Mouse (Mus musculus): ENCODE data around the gene Elovl1. TPM values are rescaled to one million over a fixed set of nuclear protein-coding genes. Genes with fewer than 3 reads are reported as not detected.

The Elovl1 gene
- polyA plus RNA-seq, 1 experiment from 2014 or later: 51.5 TPM

- no peaks in the 10 kb centered on the region for H3K9me3 ChIP-seq (ENCODE audit: low read length)
- H3K4me3 ChIP-seq (ENCODE audit: low read depth, low read length): no peak overlapping the region
- ATAC-seq (no peak), DNase-seq (no peak)
- no peak overlapping the region for H3K9ac ChIP-seq (replicated peaks)
- H3K4me1 ChIP-seq (ENCODE audit: insufficient read depth): peaks cover 46% of the 10 kb centered on the region
- WGBS (ENCODE audit: insufficient replicate concordance): 38% methylated on average over 4 of the region's 4 CpGs
- H3K4me2 ChIP-seq (ENCODE audit: low read depth, low read length): peak overlapping the region; percentile 44
- TF ChIP-seq CTCF (IDR thresholded peaks at IDR 0.05; ENCODE audit: low read depth) (no peak), EP300 (IDR thresholded peaks at IDR 0.05; ENCODE audit: low read depth) (peak; percentile 92)
- peaks cover 18% of the 10 kb centered on the region for H3K36me3 ChIP-seq (replicated peaks; ENCODE audit: insufficient read depth, low read length)
- H3K27ac ChIP-seq (ENCODE audit: low read depth): peak overlapping the region; percentile 73
- H3K27me3 ChIP-seq (ENCODE audit: insufficient read depth, low read length): no peaks in the 10 kb centered on the region
These were observed 3.2 kb upstream of the Elovl1 start for GRCm38 (mm10) chr4:118424541-118425160.

- ATAC-seq (no peak), DNase-seq (no peak)
- no peak for TF ChIP-seq EP300 (IDR thresholded peaks at IDR 0.05; ENCODE audit: low read depth)
- TF ChIP-seq CTCF (IDR thresholded peaks at IDR 0.05; ENCODE audit: low read depth): no peak
- Histone ChIP-seq H3K4me2 (ENCODE audit: low read depth, low read length) (no peak overlapping the region), H3K27ac (ENCODE audit: low read depth) (peak overlapping the region; percentile 73), H3K27me3 (ENCODE audit: insufficient read depth, low read length) (no peaks in the 10 kb centered on the region), H3K4me1 (ENCODE audit: insufficient read depth) (peaks cover 53% of the 10 kb centered on the region), H3K9ac (replicated peaks) (no peak overlapping the region), H3K36me3 (replicated peaks; ENCODE audit: insufficient read depth, low read length) (peaks cover 22% of the 10 kb centered on the region), H3K4me3 (ENCODE audit: low read depth, low read length) (no peak overlapping the region), H3K9me3 (ENCODE audit: low read length) (no peaks in the 10 kb centered on the region)
- 97% methylated on average over 1 of the region's 1 CpGs for WGBS (ENCODE audit: insufficient replicate concordance)
These were observed 2.5 kb upstream of the Elovl1 start for GRCm38 (mm10) chr4:118425374-118425773.

GRCm38 (mm10) chr4:118427415-118427767 is 502 bp upstream of the Elovl1 start:
- no peaks in the 10 kb centered on the region for H3K27me3 ChIP-seq (ENCODE audit: insufficient read depth, low read length)
- ATAC-seq: peak; percentile 8; the same call in 1 of the 2 replicates
- H3K4me1 ChIP-seq (ENCODE audit: insufficient read depth): peaks cover 61% of the 10 kb centered on the region
- no peak for TF ChIP-seq CTCF (IDR thresholded peaks at IDR 0.05; ENCODE audit: low read depth)
- no peak for TF ChIP-seq EP300 (IDR thresholded peaks at IDR 0.05; ENCODE audit: low read depth)
- H3K4me3 ChIP-seq (ENCODE audit: low read depth, low read length): peak overlapping the region; percentile 85
- peak overlapping the region; percentile 98 for H3K4me2 ChIP-seq (ENCODE audit: low read depth, low read length)
- H3K9me3 ChIP-seq (ENCODE audit: low read length): no peaks in the 10 kb centered on the region
- H3K9ac ChIP-seq (replicated peaks): peak overlapping the region; percentile 90
- no peak for DNase-seq
- H3K36me3 ChIP-seq (replicated peaks; ENCODE audit: insufficient read depth, low read length): peaks cover 28% of the 10 kb centered on the region
- WGBS (ENCODE audit: insufficient replicate concordance): 7% methylated on average over 5 of the region's 5 CpGs
- peak overlapping the region; percentile 93 for H3K27ac ChIP-seq (ENCODE audit: low read depth)

GRCm38 (mm10) chr4:118428531-118429214 is 780 bp downstream of the Elovl1 start:
- Histone ChIP-seq H3K4me2 (ENCODE audit: low read depth, low read length) (peak overlapping the region; percentile 98), H3K27ac (ENCODE audit: low read depth) (peak overlapping the region; percentile 93), H3K36me3 (replicated peaks; ENCODE audit: insufficient read depth, low read length) (peaks cover 39% of the 10 kb centered on the region), H3K9me3 (ENCODE audit: low read length) (no peaks in the 10 kb centered on the region), H3K4me3 (ENCODE audit: low read depth, low read length) (peak overlapping the region; percentile 85), H3K4me1 (ENCODE audit: insufficient read depth) (peaks cover 66% of the 10 kb centered on the region), H3K9ac (replicated peaks) (peak overlapping the region; percentile 90), H3K27me3 (ENCODE audit: insufficient read depth, low read length) (no peaks in the 10 kb centered on the region)
- ATAC-seq (peak; percentile 20), DNase-seq (peak; percentile 40)
- WGBS (ENCODE audit: insufficient replicate concordance): 21% methylated on average over 15 of the region's 15 CpGs
- no peak for TF ChIP-seq EP300 (IDR thresholded peaks at IDR 0.05; ENCODE audit: low read depth)

GRCm38 (mm10) chr4:118429215-118429895 is 1.5 kb downstream of the Elovl1 start:
- DNase-seq: peak; percentile 47
- 17% methylated on average over 7 of the region's 7 CpGs for WGBS (ENCODE audit: insufficient replicate concordance)
- no peaks in the 10 kb centered on the region for H3K27me3 ChIP-seq (ENCODE audit: insufficient read depth, low read length)
- no peak for TF ChIP-seq EP300 (IDR thresholded peaks at IDR 0.05; ENCODE audit: low read depth)
- TF ChIP-seq CTCF (IDR thresholded peaks at IDR 0.05; ENCODE audit: low read depth): no peak
- peak overlapping the region; percentile 85 for H3K4me3 ChIP-seq (ENCODE audit: low read depth, low read length)
- peak overlapping the region; percentile 90 for H3K9ac ChIP-seq (replicated peaks)
- no peaks in the 10 kb centered on the region for H3K9me3 ChIP-seq (ENCODE audit: low read length)
- ATAC-seq: no peak
- peak overlapping the region; percentile 98 for H3K4me2 ChIP-seq (ENCODE audit: low read depth, low read length)
- H3K27ac ChIP-seq (ENCODE audit: low read depth): peak overlapping the region; percentile 93
- H3K4me1 ChIP-seq (ENCODE audit: insufficient read depth): peaks cover 59% of the 10 kb centered on the region
- peaks cover 45% of the 10 kb centered on the region for H3K36me3 ChIP-seq (replicated peaks; ENCODE audit: insufficient read depth, low read length)

- H3K9me3 ChIP-seq (ENCODE audit: low read length): no peaks in the 10 kb centered on the region
- no peaks in the 10 kb centered on the region for H3K27me3 ChIP-seq (ENCODE audit: insufficient read depth, low read length)
- H3K36me3 ChIP-seq (replicated peaks; ENCODE audit: insufficient read depth, low read length): peaks cover 54% of the 10 kb centered on the region
- 64% methylated on average over 8 of the region's 8 CpGs for WGBS (ENCODE audit: insufficient replicate concordance)
- no peak overlapping the region for H3K4me2 ChIP-seq (ENCODE audit: low read depth, low read length)
- peaks cover 56% of the 10 kb centered on the region for H3K4me1 ChIP-seq (ENCODE audit: insufficient read depth)
- H3K9ac ChIP-seq (replicated peaks): no peak overlapping the region
- H3K27ac ChIP-seq (ENCODE audit: low read depth): 0 out of 2 replicates have a peak overlapping the region, but pooled peaks have one; percentile 12
- H3K4me3 ChIP-seq (ENCODE audit: low read depth, low read length): no peak overlapping the region
- ATAC-seq (no peak), DNase-seq (no peak)
- no peak for TF ChIP-seq CTCF (IDR thresholded peaks at IDR 0.05; ENCODE audit: low read depth)
- no peak for TF ChIP-seq EP300 (IDR thresholded peaks at IDR 0.05; ENCODE audit: low read depth)
These were observed 4.4 kb downstream of the Elovl1 start for GRCm38 (mm10) chr4:118432332-118432731.

Measured in liver, postnatal 0 days (tissue).